Mouse (Mus musculus) thymus, postnatal 0 days (tissue): Measurements from ENCODE around the gene Hvcn1. TPM values are rescaled to one million over a fixed set of nuclear protein-coding genes. Genes with fewer than 3 reads are reported as not detected.
A peak's percentile ranks its signal among the peaks of the same experiment; 100 is the strongest.
"Not testable (repeated sequence)": the region's sequence is repeated elsewhere in the genome, so short reads cannot be mapped to it uniquely, and the experiment has no call there.

Experiments
- DNase-seq: peaks from one replicate; pipeline ENCODE4 v3.0.0-alpha.2; 2015; ENCODE audit warnings: low spot score
- polyA plus RNA-seq: library from polyadenylated mRNA; unstranded; fragments of >200 nt; fragmentation: Nextera tagmentation; extraction: Ambion mirVana; gene quantifications from 2 replicates; pipeline ENCODE4 v1.2.1, GENCODE M21; 2015

Gene Hvcn1
- polyA plus RNA-seq, 1 experiment from 2014 or later, result 22.3 TPM

GRCm38 (mm10) chr5:122201904-122202303 lies 4.7 kb upstream of the Hvcn1 start:
- no peak for DNase-seq

GRCm38 (mm10) chr5:122204180-122204579 lies 2.4 kb upstream of the Hvcn1 start:
- no peak for DNase-seq

DNA sequence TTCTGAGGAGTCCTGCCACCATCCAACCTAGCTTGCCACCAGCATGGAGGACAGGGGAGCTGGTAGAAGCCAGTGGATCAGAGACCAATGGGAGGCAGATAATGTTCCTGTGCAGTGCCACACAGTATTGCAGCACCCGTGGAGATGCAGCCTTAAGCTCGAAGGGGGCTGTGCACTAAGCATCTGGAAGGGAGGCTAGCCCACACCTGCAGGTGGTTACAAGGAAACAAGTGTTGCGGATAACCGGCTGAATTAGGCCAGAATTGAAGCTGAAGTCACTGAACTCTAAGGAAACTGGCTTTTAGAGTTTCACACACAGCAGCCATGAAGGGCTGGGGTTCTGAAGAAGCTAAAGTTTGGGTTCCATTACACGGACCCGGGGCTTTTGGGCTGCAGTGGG lies 2.3 kb downstream of the Hvcn1 start:
- DNase-seq, result peak; percentile 74

DNA sequence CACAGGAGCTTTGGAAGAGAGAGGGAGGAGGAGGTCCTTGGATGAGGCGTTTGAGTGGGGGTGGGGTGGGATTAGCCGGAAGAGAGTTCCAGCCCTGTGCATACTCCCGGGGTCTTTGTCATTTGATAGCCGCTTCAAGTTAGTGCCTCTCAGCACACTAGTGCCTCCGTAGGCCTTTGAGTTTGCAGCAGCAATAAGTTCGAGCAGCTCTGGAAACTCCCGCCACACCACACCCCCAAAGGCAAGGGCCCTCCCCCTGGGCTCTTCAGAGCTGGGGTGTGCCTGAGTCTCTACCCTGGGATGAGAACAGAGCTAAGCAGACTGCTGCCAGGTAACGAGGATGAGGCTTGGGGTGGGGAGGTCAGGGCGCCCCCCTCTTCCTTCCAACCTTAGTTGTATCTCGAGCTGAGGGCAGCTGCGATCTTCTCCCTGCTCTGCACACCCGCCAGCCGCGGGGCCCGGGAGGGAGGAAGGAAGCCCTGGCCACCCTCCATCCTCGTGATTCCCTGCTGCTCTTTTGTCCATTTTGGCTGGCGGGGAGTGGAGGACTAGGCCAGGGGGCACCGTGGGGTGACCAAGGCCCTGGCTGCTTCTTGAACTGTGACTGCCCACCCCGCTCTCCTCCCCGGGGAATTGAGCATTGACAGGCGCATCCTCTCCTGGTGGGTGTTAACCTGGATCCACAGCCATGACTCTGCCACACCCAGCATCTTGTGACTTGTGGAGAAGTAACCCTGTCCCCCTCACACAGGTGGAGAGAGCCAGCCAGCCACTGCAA lies 3.2 kb downstream of the Hvcn1 start:
- peak; percentile 82 for DNase-seq

- DNase-seq, result no peak
Observed at GRCm38 (mm10) chr5:122210890-122211289, 4.3 kb downstream of the Hvcn1 start.

DNA sequence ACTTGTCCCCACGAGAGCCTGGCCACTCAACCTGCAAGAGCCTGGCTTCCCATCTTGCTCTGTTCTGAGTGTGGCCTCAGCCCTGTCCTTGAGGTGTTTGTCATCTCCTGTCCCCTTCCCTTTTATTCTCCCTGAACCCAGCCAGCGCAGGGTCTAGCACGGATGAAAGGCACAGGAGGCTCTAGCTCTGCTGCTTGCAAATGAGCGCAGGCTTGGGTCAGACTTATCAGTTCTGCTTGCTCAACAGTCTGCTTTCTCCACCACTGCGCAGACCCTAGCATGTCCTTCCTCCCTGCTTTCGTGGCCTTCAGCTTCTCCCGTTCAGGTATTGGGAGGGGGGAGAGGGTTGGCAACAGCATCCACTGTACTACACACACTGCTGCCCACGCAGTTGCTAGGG lies 5.5 kb downstream of the Hvcn1 start:
- DNase-seq, result no peak

- not testable (repeated sequence) for DNase-seq
Observed at GRCm38 (mm10) chr5:122212820-122213219, 6.2 kb downstream of the Hvcn1 start.

- no peak for DNase-seq
Observed at GRCm38 (mm10) chr5:122213861-122214260, 7.3 kb downstream of the Hvcn1 start.

DNA sequence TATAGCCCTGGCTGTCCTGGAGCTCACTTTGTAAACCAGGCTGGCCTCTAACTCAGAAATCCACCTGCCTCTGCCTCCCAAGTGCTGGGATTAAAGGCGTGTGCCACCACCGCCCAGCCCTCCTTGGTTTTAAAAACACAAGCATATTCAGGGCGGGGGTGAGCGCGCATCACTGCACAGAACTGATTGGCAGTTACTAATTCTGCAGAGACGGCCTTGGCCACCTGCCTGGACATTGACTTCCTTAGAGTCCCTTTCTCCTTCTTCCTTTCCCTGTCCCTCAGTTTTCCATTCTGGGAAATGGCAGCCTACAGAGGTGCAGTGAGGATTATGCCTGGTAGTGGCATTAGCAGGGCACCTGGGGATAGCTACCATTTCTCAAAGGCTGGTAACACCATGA lies 11.0 kb downstream of the Hvcn1 start:
- no peak for DNase-seq

DNA sequence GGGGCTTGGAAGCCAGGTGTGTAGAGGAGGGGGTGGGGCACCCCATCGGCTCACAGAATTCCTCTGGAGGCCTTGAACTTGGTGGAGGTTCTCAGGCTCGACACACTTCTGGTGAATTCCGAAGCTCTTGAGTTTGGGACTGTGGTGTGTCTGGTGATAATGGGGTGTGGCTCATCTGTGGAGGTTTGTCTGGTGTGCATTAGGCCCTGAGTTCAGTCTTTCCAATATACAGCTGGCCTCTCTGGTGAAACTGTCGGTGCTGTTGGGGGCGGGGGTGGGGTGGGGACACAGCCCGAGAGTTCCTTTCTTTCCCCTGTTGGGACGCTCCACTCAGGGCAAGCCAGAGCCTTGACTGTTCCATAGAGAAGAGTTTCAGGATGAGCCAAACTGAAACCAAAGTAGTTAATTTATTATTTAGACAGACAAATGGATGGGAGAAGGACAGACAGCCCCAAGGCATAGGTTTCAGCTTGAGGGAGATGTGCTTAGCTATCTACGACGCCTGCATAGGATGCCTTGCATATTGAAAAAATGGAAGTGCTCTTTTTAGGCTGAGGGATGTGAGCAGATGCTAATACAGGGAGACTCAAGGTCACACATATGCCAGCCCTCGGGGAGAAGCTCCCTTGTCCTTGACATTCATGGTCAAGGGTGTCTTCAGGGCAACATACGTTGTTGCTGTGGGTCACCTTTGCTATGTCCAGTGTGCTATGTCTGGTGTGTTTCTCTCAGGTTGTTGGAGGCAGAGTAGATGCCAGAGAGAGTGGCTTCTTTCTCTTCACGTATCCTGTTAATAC lies 11.7 kb downstream of the Hvcn1 start:
- no peak for DNase-seq

DNA sequence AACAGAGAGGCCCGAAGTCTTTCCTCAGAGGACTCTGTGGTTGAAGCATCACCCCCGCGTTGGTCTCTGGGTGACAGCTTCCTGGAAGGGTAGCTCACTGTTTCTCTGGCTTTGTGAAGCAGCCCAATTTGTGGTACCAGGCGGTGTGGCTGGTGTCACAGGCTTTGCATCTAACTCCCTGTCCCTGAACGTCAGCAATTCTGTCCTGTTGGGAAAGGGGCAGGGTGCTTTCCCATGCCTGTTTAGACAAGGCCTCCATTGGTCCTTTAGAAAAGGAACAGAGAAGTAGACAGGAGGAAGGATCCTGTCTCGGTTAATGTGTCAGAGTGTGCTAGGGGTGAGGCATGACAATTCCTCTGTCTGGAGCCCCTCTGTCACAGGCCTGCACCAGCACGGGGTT lies 12.3 kb downstream of the Hvcn1 start:
- peak; percentile 48 for DNase-seq

- peak; percentile 88 for DNase-seq
Observed at GRCm38 (mm10) chr5:122219655-122220629, 13.3 kb downstream of the Hvcn1 start.

DNA sequence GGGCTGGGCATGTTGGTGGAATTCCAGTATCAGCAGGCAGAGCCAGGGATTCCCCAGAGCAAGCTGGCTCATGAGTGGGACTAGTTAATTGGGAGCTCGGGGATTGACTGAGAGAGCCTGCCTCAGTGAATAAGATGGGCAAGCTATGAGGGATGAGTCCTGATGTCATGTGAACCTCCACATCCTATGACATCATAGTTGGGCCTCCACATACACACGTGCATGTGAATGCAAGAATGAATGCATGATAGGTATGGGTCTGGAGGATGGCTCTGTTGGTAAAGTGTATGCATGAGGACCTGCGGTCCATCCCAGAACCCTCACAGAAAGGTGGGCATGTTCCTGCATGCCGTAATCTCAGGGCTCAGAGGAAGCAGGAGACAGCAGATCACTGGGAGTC lies 14.5 kb downstream of the Hvcn1 start:
- no peak for DNase-seq

DNA sequence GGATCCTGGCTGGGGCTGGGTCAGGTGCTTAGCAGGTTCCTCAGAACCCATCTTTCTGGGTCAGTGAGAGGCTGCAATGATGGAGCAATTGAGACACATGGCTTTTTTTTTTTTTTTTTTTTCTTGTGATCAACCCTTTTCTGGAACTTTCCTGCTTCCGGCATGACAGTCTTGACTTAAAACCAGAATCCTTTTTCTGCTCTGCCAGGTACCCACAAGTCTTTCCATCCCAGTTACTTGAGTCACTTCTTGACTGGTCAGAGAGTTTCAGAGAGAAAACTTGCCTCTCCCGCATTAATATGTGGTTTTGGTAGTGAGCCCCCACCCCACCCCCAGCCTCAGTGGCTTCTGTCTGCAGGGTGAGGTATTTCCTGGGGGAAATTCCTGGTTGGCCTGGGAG lies 17.7 kb downstream of the Hvcn1 start:
- DNase-seq, result no peak

DNA sequence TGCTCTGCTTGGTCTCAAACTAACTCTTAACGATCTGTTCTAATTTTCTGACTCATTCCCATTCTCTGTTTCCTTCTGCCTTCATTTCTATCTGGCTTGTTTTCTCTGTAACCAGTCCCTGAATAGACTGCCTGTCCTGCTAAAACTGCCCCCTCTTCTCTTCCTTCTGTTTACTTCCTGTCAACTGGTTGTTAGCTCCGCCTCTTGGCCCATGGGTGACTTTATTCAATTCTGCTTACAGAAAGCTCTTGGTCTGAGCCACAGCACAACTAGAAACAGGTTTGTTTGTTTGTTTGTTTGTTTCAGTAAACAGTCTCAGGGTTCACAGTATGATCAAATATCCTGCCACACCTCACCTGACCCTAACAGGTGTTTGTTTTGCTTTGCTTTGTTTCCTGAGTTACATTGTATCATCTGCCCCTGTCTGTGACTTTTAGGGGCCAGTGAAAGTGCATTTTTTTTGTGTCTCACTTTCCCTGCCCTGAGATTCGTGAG lies 21.7 kb downstream of the Hvcn1 start:
- no peak for DNase-seq

DNA sequence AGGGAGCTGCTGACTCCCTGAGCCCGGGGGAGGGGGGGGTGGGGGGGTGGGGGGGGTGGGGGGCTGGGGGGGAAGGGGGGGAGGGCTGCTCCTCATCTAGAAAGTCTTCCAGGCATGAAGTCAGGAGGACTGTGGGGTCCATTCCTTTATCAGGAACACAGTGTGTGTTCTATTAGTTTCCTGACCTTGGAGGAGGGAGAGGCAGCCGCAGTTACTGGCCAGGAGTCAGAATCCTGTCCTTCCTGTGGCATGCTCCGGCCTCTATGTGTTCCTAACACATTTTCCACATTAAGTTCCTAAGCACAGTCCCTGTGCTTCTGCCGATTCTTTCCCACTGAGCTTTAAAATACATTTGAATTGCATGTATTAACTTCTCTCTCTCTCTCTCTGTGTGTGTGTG lies 22.2 kb downstream of the Hvcn1 start:
- no peak for DNase-seq

DNA sequence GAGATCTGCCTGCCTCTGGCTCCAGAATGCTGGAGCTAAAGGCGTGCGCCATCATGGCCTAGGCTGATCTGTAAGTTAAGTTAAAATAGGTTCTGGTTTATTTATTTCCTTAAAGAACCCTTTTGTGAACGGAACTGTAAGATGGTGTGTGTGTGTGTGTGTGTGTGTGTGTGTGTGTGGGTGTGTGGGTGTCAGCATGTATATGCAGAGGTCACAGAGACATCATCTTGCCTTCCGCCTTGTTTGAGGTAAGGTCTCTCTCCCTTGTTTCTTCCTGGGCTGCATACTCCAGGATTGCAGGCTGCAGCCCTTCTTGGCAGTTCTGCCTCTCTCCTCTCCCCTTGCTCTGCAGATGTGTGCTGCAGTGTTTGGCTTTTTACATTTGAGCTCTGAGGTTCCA lies 24.2 kb downstream of the Hvcn1 start:
- peak; percentile 5 for DNase-seq

DNA sequence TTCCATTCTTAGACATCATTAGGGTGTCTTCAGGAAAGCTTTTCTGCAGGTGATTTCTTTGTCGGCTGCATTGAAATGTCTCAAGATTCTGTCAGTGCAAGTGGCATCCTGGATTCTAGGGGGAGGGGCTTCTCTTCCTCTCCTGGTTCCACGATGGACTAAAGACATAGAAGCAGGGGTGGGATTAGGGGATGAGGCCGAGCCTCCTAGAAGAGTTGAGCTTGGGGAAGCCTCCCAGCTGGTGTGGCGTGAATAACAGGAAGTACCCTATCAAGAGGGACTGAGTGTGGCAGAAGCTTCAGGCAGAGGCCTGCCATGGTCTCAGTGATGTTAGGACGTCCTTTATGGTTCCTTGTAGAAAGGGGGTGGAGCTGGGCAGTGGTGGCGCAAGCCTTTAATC lies 24.8 kb downstream of the Hvcn1 start:
- DNase-seq, result peak; percentile 13

DNA sequence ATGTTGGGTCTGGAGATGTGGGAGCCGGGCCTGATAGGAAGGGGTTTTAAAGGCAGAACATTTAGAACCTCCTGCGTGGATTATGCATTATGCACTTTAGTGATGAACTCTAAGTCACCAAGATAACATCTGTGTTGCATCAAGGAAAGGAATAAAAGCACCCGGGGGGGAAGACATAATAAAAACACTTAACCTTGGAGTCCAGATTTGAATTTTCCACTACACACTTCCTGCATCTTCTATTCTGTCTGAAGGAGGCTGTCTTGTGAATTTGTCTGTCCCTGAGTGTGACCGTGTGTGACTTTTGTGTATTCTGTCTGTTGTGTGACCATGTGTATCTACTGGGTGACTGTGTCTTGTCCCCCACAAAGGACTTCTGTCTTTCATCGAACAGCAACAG lies 25.4 kb downstream of the Hvcn1 start:
- DNase-seq, result peak; percentile 42

- peak; percentile 27 for DNase-seq
Observed at GRCm38 (mm10) chr5:122233077-122233581, 26.5 kb downstream of the Hvcn1 start.

- peak; percentile 9 for DNase-seq
Observed at GRCm38 (mm10) chr5:122233695-122234094, 27.1 kb downstream of the Hvcn1 start.
